Mouse (Mus musculus) embryonic facial prominence, embryonic 13.5 days (tissue): Measurements from ENCODE around the gene Eps15l1. TPM values are rescaled to one million over a fixed set of nuclear protein-coding genes. Genes with fewer than 3 reads are reported as not detected.

Source experiments
- ATAC-seq: fragments of 200-750 bp; cut with Nextera tagmentation; 2 replicates; pipeline ENCODE4 v1.8.0; 2017; ENCODE audit warnings: low read depth; ENCODE audit not compliant: insufficient number of reproducible peaks, insufficient read depth, low FRiP score, low TSS enrichment
- H3K27ac ChIP-seq: fragments of 300-500 bp; sonication (generic); 2 replicates; pipeline ENCODE4 v1.5.1; 2015; ENCODE audit warnings: moderate library complexity, mild to moderate bottlenecking, inconsistent platforms
- H3K27me3 ChIP-seq: fragments of 300-500 bp; sonication (generic); 2 replicates; pipeline ENCODE4 v1.6.1; 2015; ENCODE audit warnings: mild to moderate bottlenecking, inconsistent platforms
- H3K36me3 ChIP-seq: fragments of 300-500 bp; sonication (generic); 2 replicates; pipeline ENCODE4 v1.6.1; 2015; ENCODE audit warnings: mild to moderate bottlenecking, inconsistent platforms
- H3K4me1 ChIP-seq: fragments of 300-500 bp; sonication (generic); 2 replicates; pipeline ENCODE4 v1.6.1; 2015; ENCODE audit warnings: inconsistent platforms
- H3K4me2 ChIP-seq: fragments of 300-500 bp; sonication (generic); 2 replicates; pipeline ENCODE4 v1.6.1; 2015; ENCODE audit warnings: moderate library complexity, mild to moderate bottlenecking, inconsistent platforms
- H3K4me3 ChIP-seq: fragments of 300-500 bp; sonication (generic); 2 replicates; pipeline ENCODE4 v1.5.1; 2015; ENCODE audit warnings: mild to moderate bottlenecking, inconsistent platforms
- H3K9ac ChIP-seq: fragments of 300-500 bp; sonication (generic); 2 replicates; pipeline ENCODE4 v1.6.1; 2015; ENCODE audit warnings: mild to moderate bottlenecking, inconsistent platforms
- H3K9me3 ChIP-seq: fragments of 300-500 bp; sonication (generic); 2 replicates; pipeline ENCODE4 v1.6.1; 2016; ENCODE audit warnings: inconsistent platforms
- WGBS: fragments of 180-500 bp; shearing (Covaris S2); methylation state at CpG from one replicate; pipeline ENCODE4 v1.1.7; 2015; ENCODE audit warnings: mixed read lengths; 5-methylcytosine and 5-hydroxymethylcytosine counted together
- polyA plus RNA-seq: library from polyadenylated mRNA; unstranded; fragments of >200 nt; fragmentation: Nextera tagmentation; extraction: Ambion mirVana; gene quantifications from 2 replicates; pipeline ENCODE4 v1.2.1, GENCODE M21; 2015

Gene Eps15l1
- 65.1 and 66.9 TPM in 2 replicates for polyA plus RNA-seq

- Histone ChIP-seq H3K9me3 (no peaks in the 10 kb centered on the region), H3K27ac (peak within 1 kb of the TSS; percentile 95), H3K4me2 (peak within 1 kb of the TSS; percentile 64), H3K27me3 (no peaks in the 10 kb centered on the region), H3K4me3 (peak within 1 kb of the TSS; percentile 80), H3K36me3 (no peaks in the 10 kb centered on the region), H3K4me1 (peaks cover 44% of the 10 kb centered on the region), H3K9ac (peak within 1 kb of the TSS; percentile 90)
- ATAC-seq = peak; percentile 97
- WGBS = under 1% methylated on average over 48 of the region's 48 CpGs
Observed at GRCm38 (mm10) chr8:72421362-72422335, at the start of gene Eps15l1. TSS of gene Eps15l1 (minus strand) at chr8:72421460.

GRCm38 (mm10) chr8:72470684-72471083, 49.4 kb upstream of the Eps15l1 start:
- 96% methylated on average over 7 of the region's 7 CpGs for WGBS
- ATAC-seq = no peak
- H3K4me1 ChIP-seq = peaks cover 13% of the 10 kb centered on the region
- no peaks in the 10 kb centered on the region for H3K9me3 ChIP-seq
- H3K27ac ChIP-seq = no peak overlapping the region
- no peak overlapping the region for H3K4me3 ChIP-seq
- no peak overlapping the region for H3K9ac ChIP-seq
- no peaks in the 10 kb centered on the region for H3K27me3 ChIP-seq
- H3K36me3 ChIP-seq = peaks cover 76% of the 10 kb centered on the region
- H3K4me2 ChIP-seq = no peak overlapping the region

GRCm38 (mm10) chr8:72469984-72470383, 48.7 kb upstream of the Eps15l1 start:
- Histone ChIP-seq H3K36me3 (peaks cover 83% of the 10 kb centered on the region), H3K4me2 (no peak overlapping the region), H3K4me1 (peaks cover 12% of the 10 kb centered on the region), H3K9me3 (no peaks in the 10 kb centered on the region), H3K27ac (no peak overlapping the region), H3K4me3 (no peak overlapping the region), H3K9ac (no peak overlapping the region), H3K27me3 (no peaks in the 10 kb centered on the region)
- 95% methylated on average over 8 of the region's 8 CpGs for WGBS
- ATAC-seq = no peak

- no peak overlapping the region for H3K27ac ChIP-seq
- ATAC-seq = no peak
- H3K4me2 ChIP-seq = no peak overlapping the region
- peaks cover 91% of the 10 kb centered on the region for H3K36me3 ChIP-seq
- H3K27me3 ChIP-seq = no peaks in the 10 kb centered on the region
- H3K9me3 ChIP-seq = no peaks in the 10 kb centered on the region
- no peak overlapping the region for H3K4me3 ChIP-seq
- WGBS = 96% methylated on average over 2 of the region's 2 CpGs
- H3K4me1 ChIP-seq = peaks cover 10% of the 10 kb centered on the region
- H3K9ac ChIP-seq = no peak overlapping the region
Observed at GRCm38 (mm10) chr8:72469243-72469642, 48.0 kb upstream of the Eps15l1 start.

GRCm38 (mm10) chr8:72464211-72464610, 43.0 kb upstream of the Eps15l1 start:
- Histone ChIP-seq H3K27me3 (no peaks in the 10 kb centered on the region), H3K36me3 (peaks cover 100% of the 10 kb centered on the region), H3K27ac (no peak overlapping the region), H3K9ac (no peak overlapping the region), H3K9me3 (no peaks in the 10 kb centered on the region), H3K4me3 (no peak overlapping the region), H3K4me1 (no peaks in the 10 kb centered on the region), H3K4me2 (no peak overlapping the region)
- ATAC-seq = no peak
- 93% methylated on average over 10 of the region's 10 CpGs for WGBS

- H3K4me1 ChIP-seq = no peaks in the 10 kb centered on the region
- no peaks in the 10 kb centered on the region for H3K9me3 ChIP-seq
- 89% methylated on average over 4 of the region's 4 CpGs for WGBS
- H3K4me3 ChIP-seq = no peak overlapping the region
- H3K27ac ChIP-seq = no peak overlapping the region
- ATAC-seq = no peak
- no peaks in the 10 kb centered on the region for H3K27me3 ChIP-seq
- H3K9ac ChIP-seq = no peak overlapping the region
- peaks cover 86% of the 10 kb centered on the region for H3K36me3 ChIP-seq
- no peak overlapping the region for H3K4me2 ChIP-seq
Observed at GRCm38 (mm10) chr8:72459881-72460533, 38.7 kb upstream of the Eps15l1 start.

- WGBS = 86% methylated on average over 6 of the region's 6 CpGs
- H3K36me3 ChIP-seq = peaks cover 86% of the 10 kb centered on the region
- no peak overlapping the region for H3K4me3 ChIP-seq
- H3K9ac ChIP-seq = no peak overlapping the region
- no peak overlapping the region for H3K4me2 ChIP-seq
- H3K27ac ChIP-seq = no peak overlapping the region
- H3K27me3 ChIP-seq = no peaks in the 10 kb centered on the region
- H3K9me3 ChIP-seq = no peaks in the 10 kb centered on the region; the same call in 1 of the 2 replicates
- H3K4me1 ChIP-seq = no peaks in the 10 kb centered on the region
- no peak for ATAC-seq
Observed at GRCm38 (mm10) chr8:72458457-72458856, 37.2 kb upstream of the Eps15l1 start.

- WGBS = 95% methylated on average over 3 of the region's 3 CpGs
Observed at GRCm38 (mm10) chr8:72457806-72458205, 36.5 kb upstream of the Eps15l1 start.

GRCm38 (mm10) chr8:72455317-72455716, 34.1 kb upstream of the Eps15l1 start:
- Histone ChIP-seq H3K27ac (no peak overlapping the region), H3K4me2 (no peak overlapping the region), H3K27me3 (no peaks in the 10 kb centered on the region), H3K4me1 (no peaks in the 10 kb centered on the region), H3K9me3 (no peaks in the 10 kb centered on the region; the same call in 1 of the 2 replicates), H3K36me3 (peaks cover 82% of the 10 kb centered on the region), H3K4me3 (no peak overlapping the region), H3K9ac (no peak overlapping the region)
- WGBS = 86% methylated on average over 4 of the region's 4 CpGs
- no peak for ATAC-seq

More at GRCm38 (mm10) chr8:72457806-72458205, 36.5 kb upstream of the Eps15l1 start:
- no peaks in the 10 kb centered on the region; the same call in 1 of the 2 replicates for H3K9me3 ChIP-seq
- no peaks in the 10 kb centered on the region for H3K4me1 ChIP-seq
- H3K27ac ChIP-seq = no peak overlapping the region
- H3K4me2 ChIP-seq = no peak overlapping the region
- H3K4me3 ChIP-seq = no peak overlapping the region
- H3K9ac ChIP-seq = no peak overlapping the region
- no peak for ATAC-seq
- peaks cover 86% of the 10 kb centered on the region for H3K36me3 ChIP-seq
- H3K27me3 ChIP-seq = no peaks in the 10 kb centered on the region

- H3K27me3 ChIP-seq = no peaks in the 10 kb centered on the region
- no peak overlapping the region for H3K27ac ChIP-seq
- no peak overlapping the region for H3K4me2 ChIP-seq
- no peak overlapping the region for H3K4me3 ChIP-seq
- H3K9ac ChIP-seq = no peak overlapping the region
- no peaks in the 10 kb centered on the region for H3K4me1 ChIP-seq
- ATAC-seq = no peak
- 93% methylated on average over 2 of the region's 2 CpGs for WGBS
- H3K36me3 ChIP-seq = peaks cover 82% of the 10 kb centered on the region
- H3K9me3 ChIP-seq = no peaks in the 10 kb centered on the region; the same call in 1 of the 2 replicates
Observed at GRCm38 (mm10) chr8:72453904-72454303, 32.6 kb upstream of the Eps15l1 start.

GRCm38 (mm10) chr8:72451516-72451915, 30.3 kb upstream of the Eps15l1 start:
- no peaks in the 10 kb centered on the region for H3K27me3 ChIP-seq
- H3K9ac ChIP-seq = no peak overlapping the region
- H3K4me3 ChIP-seq = no peak overlapping the region
- no peak overlapping the region for H3K4me2 ChIP-seq
- ATAC-seq = no peak
- no peak overlapping the region for H3K27ac ChIP-seq
- peaks cover 2% of the 10 kb centered on the region for H3K4me1 ChIP-seq
- H3K36me3 ChIP-seq = peaks cover 84% of the 10 kb centered on the region
- 85% methylated on average over 8 of the region's 8 CpGs for WGBS
- no peaks in the 10 kb centered on the region; the same call in 1 of the 2 replicates for H3K9me3 ChIP-seq
